Mouse (Mus musculus): ENCODE measurements around the gene Tns1. TPM values are rescaled to one million over a fixed set of nuclear protein-coding genes. Genes with fewer than 3 reads are reported as not detected.
A peak's percentile ranks its signal among the peaks of the same experiment; 100 is the strongest.

Gene Tns1
- polyA plus RNA-seq, 1 experiment: 117 TPM

- 78% methylated on average over 9 of the region's 9 CpGs for WGBS
- DNase-seq: no peak
- no peaks in the 10 kb centered on the region for H3K27me3 ChIP-seq (ENCODE audit: control insufficient read depth, insufficient read depth, low read length)
- peaks cover 14% of the 10 kb centered on the region for H3K4me1 ChIP-seq (replicated peaks; ENCODE audit: control insufficient read depth, insufficient read depth, low read length)
- no peak for TF ChIP-seq CTCF (IDR thresholded peaks at IDR 0.05; ENCODE audit: borderline replicate concordance, control insufficient read depth, extremely low read depth, insufficient read depth, low read length, poor library complexity)
- TF ChIP-seq POLR2A (IDR thresholded peaks at IDR 0.05; ENCODE audit: control insufficient read depth, extremely low read depth, insufficient read depth, low read length, poor library complexity): no peak
- H3K4me3 ChIP-seq (ENCODE audit: control insufficient read depth, insufficient read depth, low read length): peak overlapping the region; percentile 91
- H3K36me3 ChIP-seq (ENCODE audit: control insufficient read depth, insufficient read depth, low read length): no peaks in the 10 kb centered on the region
- H3K27ac ChIP-seq (ENCODE audit: control insufficient read depth, insufficient read depth, low read length): no peak overlapping the region
Measured at GRCm38 (mm10) chr1:74069085-74069835, 55.0 kb downstream of the Tns1 start.

DNA sequence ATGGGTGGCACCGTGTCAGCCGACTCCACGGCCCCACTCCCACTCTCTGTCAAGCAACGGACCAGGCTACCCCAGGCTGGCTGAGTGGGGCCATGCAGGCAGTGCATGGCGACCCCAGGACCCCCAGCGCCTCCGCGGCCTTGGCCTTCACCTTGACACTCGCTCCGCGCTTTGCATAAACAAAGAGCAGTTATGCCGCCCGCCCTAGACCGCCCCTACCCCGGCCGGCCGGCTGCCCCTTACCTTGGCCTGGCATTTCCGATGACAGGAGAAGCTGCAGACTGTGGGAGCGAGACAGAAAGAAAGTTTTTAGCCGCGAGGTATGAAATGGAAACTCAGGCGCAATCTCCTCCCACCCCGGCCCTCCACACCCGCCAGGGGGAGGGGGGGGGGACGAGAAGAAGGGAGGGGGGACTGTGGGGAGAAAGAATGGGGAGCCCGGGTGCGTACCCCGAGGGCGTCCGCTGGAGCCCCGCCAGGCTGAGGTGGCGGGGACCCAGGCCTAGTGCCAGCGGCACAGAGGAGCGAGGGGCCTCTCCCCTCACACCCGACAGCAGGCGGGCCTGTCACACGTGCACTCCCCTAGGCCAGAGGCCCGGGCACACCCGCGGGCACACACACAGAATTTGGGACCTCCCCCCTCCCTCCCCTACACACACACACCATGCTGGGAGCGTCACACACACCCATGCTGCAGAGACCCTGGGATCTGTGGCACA is 55.7 kb downstream of the Tns1 start:
- peak; percentile 59 for DNase-seq
- Histone ChIP-seq H3K27ac (ENCODE audit: control insufficient read depth, insufficient read depth, low read length) (no peak overlapping the region), H3K27me3 (ENCODE audit: control insufficient read depth, insufficient read depth, low read length) (no peaks in the 10 kb centered on the region), H3K36me3 (ENCODE audit: control insufficient read depth, insufficient read depth, low read length) (no peaks in the 10 kb centered on the region), H3K4me1 (replicated peaks; ENCODE audit: control insufficient read depth, insufficient read depth, low read length) (peaks cover 14% of the 10 kb centered on the region), H3K4me3 (ENCODE audit: control insufficient read depth, insufficient read depth, low read length) (peak overlapping the region; percentile 91)
- TF ChIP-seq CTCF (IDR thresholded peaks at IDR 0.05; ENCODE audit: borderline replicate concordance, control insufficient read depth, extremely low read depth, insufficient read depth, low read length, poor library complexity): peak; percentile 20; the same call in 1 of the 2 replicates
- 0 out of 2 replicates have a peak, but pooled peaks have one; percentile 11 for TF ChIP-seq POLR2A (IDR thresholded peaks at IDR 0.05; ENCODE audit: control insufficient read depth, extremely low read depth, insufficient read depth, low read length, poor library complexity)
- WGBS: 4% methylated on average over 37 of the region's 41 CpGs

- peak; percentile 55 for DNase-seq
- peak overlapping the region; percentile 91 for H3K4me3 ChIP-seq (ENCODE audit: control insufficient read depth, insufficient read depth, low read length)
Measured at GRCm38 (mm10) chr1:74067866-74068265, 56.4 kb downstream of the Tns1 start.

GRCm38 (mm10) chr1:74066576-74066975 is 57.7 kb downstream of the Tns1 start:
- Histone ChIP-seq H3K4me1 (replicated peaks; ENCODE audit: control insufficient read depth, insufficient read depth, low read length) (peaks cover 14% of the 10 kb centered on the region), H3K4me3 (ENCODE audit: control insufficient read depth, insufficient read depth, low read length) (no peak overlapping the region), H3K27me3 (ENCODE audit: control insufficient read depth, insufficient read depth, low read length) (no peaks in the 10 kb centered on the region), H3K27ac (ENCODE audit: control insufficient read depth, insufficient read depth, low read length) (no peak overlapping the region), H3K36me3 (ENCODE audit: control insufficient read depth, insufficient read depth, low read length) (no peaks in the 10 kb centered on the region)
- DNase-seq: no peak
- TF ChIP-seq POLR2A (IDR thresholded peaks at IDR 0.05; ENCODE audit: control insufficient read depth, extremely low read depth, insufficient read depth, low read length, poor library complexity) (no peak), CTCF (IDR thresholded peaks at IDR 0.05; ENCODE audit: borderline replicate concordance, control insufficient read depth, extremely low read depth, insufficient read depth, low read length, poor library complexity) (no peak)
- WGBS: 86% methylated on average over 3 of the region's 3 CpGs

More at GRCm38 (mm10) chr1:74067866-74068265, 56.4 kb downstream of the Tns1 start:
- Histone ChIP-seq H3K4me1 (replicated peaks; ENCODE audit: control insufficient read depth, insufficient read depth, low read length) (peaks cover 14% of the 10 kb centered on the region), H3K27ac (ENCODE audit: control insufficient read depth, insufficient read depth, low read length) (no peak overlapping the region), H3K27me3 (ENCODE audit: control insufficient read depth, insufficient read depth, low read length) (no peaks in the 10 kb centered on the region), H3K36me3 (ENCODE audit: control insufficient read depth, insufficient read depth, low read length) (no peaks in the 10 kb centered on the region)
- WGBS: 2% methylated on average over 14 of the region's 14 CpGs
- TF ChIP-seq POLR2A (IDR thresholded peaks at IDR 0.05; ENCODE audit: control insufficient read depth, extremely low read depth, insufficient read depth, low read length, poor library complexity): no peak
- TF ChIP-seq CTCF (IDR thresholded peaks at IDR 0.05; ENCODE audit: borderline replicate concordance, control insufficient read depth, extremely low read depth, insufficient read depth, low read length, poor library complexity): no peak

GRCm38 (mm10) chr1:74066061-74066460 is 58.2 kb downstream of the Tns1 start:
- Histone ChIP-seq H3K27me3 (ENCODE audit: control insufficient read depth, insufficient read depth, low read length) (no peaks in the 10 kb centered on the region), H3K36me3 (ENCODE audit: control insufficient read depth, insufficient read depth, low read length) (no peaks in the 10 kb centered on the region), H3K4me3 (ENCODE audit: control insufficient read depth, insufficient read depth, low read length) (no peak overlapping the region), H3K4me1 (replicated peaks; ENCODE audit: control insufficient read depth, insufficient read depth, low read length) (peaks cover 14% of the 10 kb centered on the region), H3K27ac (ENCODE audit: control insufficient read depth, insufficient read depth, low read length) (no peak overlapping the region)
- 87% methylated on average over 5 of the region's 5 CpGs for WGBS
- TF ChIP-seq POLR2A (IDR thresholded peaks at IDR 0.05; ENCODE audit: control insufficient read depth, extremely low read depth, insufficient read depth, low read length, poor library complexity): no peak
- no peak for TF ChIP-seq CTCF (IDR thresholded peaks at IDR 0.05; ENCODE audit: borderline replicate concordance, control insufficient read depth, extremely low read depth, insufficient read depth, low read length, poor library complexity)
- DNase-seq: no peak

- H3K27ac ChIP-seq (ENCODE audit: control insufficient read depth, insufficient read depth, low read length): no peak overlapping the region
- no peak overlapping the region for H3K4me3 ChIP-seq (ENCODE audit: control insufficient read depth, insufficient read depth, low read length)
- DNase-seq: no peak
- H3K4me1 ChIP-seq (replicated peaks; ENCODE audit: control insufficient read depth, insufficient read depth, low read length): 0 out of 2 replicates have a peak, but pooled peaks cover 2% of the 10 kb centered on the region
- no peaks in the 10 kb centered on the region for H3K27me3 ChIP-seq (ENCODE audit: control insufficient read depth, insufficient read depth, low read length)
- no peaks in the 10 kb centered on the region for H3K36me3 ChIP-seq (ENCODE audit: control insufficient read depth, insufficient read depth, low read length)
- WGBS: 83% methylated on average over 6 of the region's 6 CpGs
- no peak for TF ChIP-seq POLR2A (IDR thresholded peaks at IDR 0.05; ENCODE audit: control insufficient read depth, extremely low read depth, insufficient read depth, low read length, poor library complexity)
- TF ChIP-seq CTCF (IDR thresholded peaks at IDR 0.05; ENCODE audit: borderline replicate concordance, control insufficient read depth, extremely low read depth, insufficient read depth, low read length, poor library complexity): no peak
Measured at GRCm38 (mm10) chr1:74060046-74060445, 64.2 kb downstream of the Tns1 start.
